Mouse (Mus musculus): ENCODE results near the gene Cbr2. TPM values are rescaled to one million over a fixed set of nuclear protein-coding genes. Genes with fewer than 3 reads are reported as not detected.

Gene Cbr2
- polyA plus RNA-seq, 1 experiment from 2014 or later: 2.6 TPM

- WGBS: 70% methylated on average over 11 of the region's 11 CpGs
Observed at GRCm38 (mm10) chr11:120728530-120729240, 3.2 kb downstream of the Cbr2 start.

GRCm38 (mm10) chr11:120727564-120727963 lies 4.3 kb downstream of the Cbr2 start:
- DNase-seq (ENCODE audit: low spot score): no peak
- H3K27me3 ChIP-seq (replicated peaks; ENCODE audit: low read depth, poor library complexity, severe bottlenecking): peaks cover 72% of the 10 kb centered on the region
- H3K4me1 ChIP-seq: peaks cover 31% of the 10 kb centered on the region
- no peaks in the 10 kb centered on the region; the same call in 1 of the 2 replicates for H3K36me3 ChIP-seq (replicated peaks)
- WGBS: 61% methylated on average over 12 of the region's 12 CpGs
- no peaks in the 10 kb centered on the region for H3K9me3 ChIP-seq
- H3K27ac ChIP-seq (replicated peaks): no peak overlapping the region
- peak overlapping the region; percentile 77 for H3K4me3 ChIP-seq

More at GRCm38 (mm10) chr11:120728530-120729240, 3.2 kb downstream of the Cbr2 start:
- Histone ChIP-seq H3K27me3 (replicated peaks; ENCODE audit: low read depth, poor library complexity, severe bottlenecking) (peaks cover 61% of the 10 kb centered on the region), H3K36me3 (replicated peaks) (no peaks in the 10 kb centered on the region), H3K4me3 (peak overlapping the region; percentile 41), H3K27ac (replicated peaks) (peak overlapping the region; percentile 71; the same call in 1 of the 2 replicates), H3K9me3 (no peaks in the 10 kb centered on the region), H3K4me1 (peaks cover 28% of the 10 kb centered on the region)
- DNase-seq (ENCODE audit: low spot score): no peak

GRCm38 (mm10) chr11:120727169-120727527 lies 4.8 kb downstream of the Cbr2 start, which contains the start of gene Dcxr:
Gene Dcxr, minus strand, starts transcription at chr11:120727281.
- Histone ChIP-seq H3K27ac (replicated peaks) (peak within 1 kb of the TSS; percentile 71; the same call in 1 of the 2 replicates), H3K27me3 (replicated peaks; ENCODE audit: low read depth, poor library complexity, severe bottlenecking) (peaks cover 77% of the 10 kb centered on the region), H3K4me3 (peak within 1 kb of the TSS; percentile 77), H3K9me3 (no peaks in the 10 kb centered on the region), H3K36me3 (replicated peaks) (no peaks in the 10 kb centered on the region; the same call in 1 of the 2 replicates), H3K4me1 (peaks cover 35% of the 10 kb centered on the region)
- DNase-seq (ENCODE audit: low spot score): peak; percentile 90
- WGBS: under 1% methylated on average over 14 of the region's 14 CpGs

- peaks cover 76% of the 10 kb centered on the region for H3K27me3 ChIP-seq (replicated peaks; ENCODE audit: low read depth, poor library complexity, severe bottlenecking)
- 18% methylated on average over 36 of the region's 36 CpGs for WGBS
Observed at GRCm38 (mm10) chr11:120726243-120727168, 5.4 kb downstream of the Cbr2 start.

GRCm38 (mm10) chr11:120723509-120723908 lies 8.4 kb downstream of the Cbr2 start:
- no peak overlapping the region for H3K27ac ChIP-seq (replicated peaks)
- H3K9me3 ChIP-seq: no peaks in the 10 kb centered on the region
- peaks cover 60% of the 10 kb centered on the region for H3K27me3 ChIP-seq (replicated peaks; ENCODE audit: low read depth, poor library complexity, severe bottlenecking)
- WGBS: 86% methylated on average over 7 of the region's 7 CpGs
- H3K4me1 ChIP-seq: peaks cover 39% of the 10 kb centered on the region
- H3K4me3 ChIP-seq: no peak overlapping the region
- DNase-seq (ENCODE audit: low spot score): no peak
- peaks cover 16% of the 10 kb centered on the region for H3K36me3 ChIP-seq (replicated peaks)

More at GRCm38 (mm10) chr11:120726243-120727168, 5.4 kb downstream of the Cbr2 start:
- Histone ChIP-seq H3K27ac (replicated peaks) (peak overlapping the region; percentile 71; the same call in 1 of the 2 replicates), H3K9me3 (no peaks in the 10 kb centered on the region), H3K4me1 (peaks cover 38% of the 10 kb centered on the region), H3K4me3 (peak overlapping the region; percentile 77), H3K36me3 (replicated peaks) (no peaks in the 10 kb centered on the region; the same call in 1 of the 2 replicates)
- DNase-seq (ENCODE audit: low spot score): no peak

GRCm38 (mm10) chr11:120722761-120723382 lies 9.0 kb downstream of the Cbr2 start:
- Histone ChIP-seq H3K36me3 (replicated peaks) (peaks cover 23% of the 10 kb centered on the region), H3K27ac (replicated peaks) (no peak overlapping the region), H3K4me3 (peak overlapping the region; percentile 72; the same call in 1 of the 2 replicates), H3K9me3 (no peaks in the 10 kb centered on the region), H3K27me3 (replicated peaks; ENCODE audit: low read depth, poor library complexity, severe bottlenecking) (peaks cover 54% of the 10 kb centered on the region), H3K4me1 (peaks cover 39% of the 10 kb centered on the region)
- 90% methylated on average over 11 of the region's 11 CpGs for WGBS
- no peak for DNase-seq (ENCODE audit: low spot score)

GRCm38 (mm10) chr11:120722067-120722630 lies 9.8 kb downstream of the Cbr2 start:
- WGBS: 20% methylated on average over 21 of the region's 21 CpGs
- Histone ChIP-seq H3K4me3 (peak overlapping the region; percentile 72), H3K27ac (replicated peaks) (peak overlapping the region; percentile 75), H3K4me1 (peaks cover 35% of the 10 kb centered on the region), H3K36me3 (replicated peaks) (peaks cover 30% of the 10 kb centered on the region), H3K27me3 (replicated peaks; ENCODE audit: low read depth, poor library complexity, severe bottlenecking) (peaks cover 53% of the 10 kb centered on the region), H3K9me3 (no peaks in the 10 kb centered on the region)
- DNase-seq (ENCODE audit: low spot score): no peak

- peak within 1 kb of the TSS; percentile 72 for H3K4me3 ChIP-seq
- peaks cover 37% of the 10 kb centered on the region for H3K36me3 ChIP-seq (replicated peaks)
- WGBS: under 1% methylated on average over 90 of the region's 90 CpGs
- peak within 1 kb of the TSS; percentile 75 for H3K27ac ChIP-seq (replicated peaks)
- H3K9me3 ChIP-seq: no peaks in the 10 kb centered on the region
- peaks cover 29% of the 10 kb centered on the region for H3K4me1 ChIP-seq
- DNase-seq (ENCODE audit: low spot score): peak; percentile 87
- peaks cover 51% of the 10 kb centered on the region for H3K27me3 ChIP-seq (replicated peaks; ENCODE audit: low read depth, poor library complexity, severe bottlenecking)
Observed at GRCm38 (mm10) chr11:120721124-120722066, 10.5 kb downstream of the Cbr2 start, which contains the start of gene Rac3. Gene Rac3, plus strand, starts transcription at chr11:120721470.

GRCm38 (mm10) chr11:120720450-120720849 lies 11.5 kb downstream of the Cbr2 start:
- H3K4me1 ChIP-seq: peaks cover 27% of the 10 kb centered on the region
- no peaks in the 10 kb centered on the region for H3K9me3 ChIP-seq
- H3K27me3 ChIP-seq (replicated peaks; ENCODE audit: low read depth, poor library complexity, severe bottlenecking): peaks cover 41% of the 10 kb centered on the region
- WGBS: 12% methylated on average over 17 of the region's 17 CpGs
- peak overlapping the region; percentile 72 for H3K4me3 ChIP-seq
- H3K27ac ChIP-seq (replicated peaks): peak overlapping the region; percentile 75; the same call in 1 of the 2 replicates
- DNase-seq (ENCODE audit: low spot score): peak; percentile 92
- H3K36me3 ChIP-seq (replicated peaks): peaks cover 46% of the 10 kb centered on the region

GRCm38 (mm10) chr11:120719841-120720376 lies 12.0 kb downstream of the Cbr2 start:
- H3K27me3 ChIP-seq (replicated peaks; ENCODE audit: low read depth, poor library complexity, severe bottlenecking): peaks cover 37% of the 10 kb centered on the region
- H3K9me3 ChIP-seq: no peaks in the 10 kb centered on the region
- peaks cover 51% of the 10 kb centered on the region for H3K36me3 ChIP-seq (replicated peaks)
- DNase-seq (ENCODE audit: low spot score): no peak
- H3K27ac ChIP-seq (replicated peaks): no peak overlapping the region
- 90% methylated on average over 13 of the region's 13 CpGs for WGBS
- H3K4me3 ChIP-seq: no peak overlapping the region
- H3K4me1 ChIP-seq: peaks cover 32% of the 10 kb centered on the region

GRCm38 (mm10) chr11:120719242-120719641 lies 12.7 kb downstream of the Cbr2 start:
- DNase-seq (ENCODE audit: low spot score): no peak
- peaks cover 51% of the 10 kb centered on the region for H3K36me3 ChIP-seq (replicated peaks)
- WGBS: 95% methylated on average over 9 of the region's 9 CpGs
- peaks cover 39% of the 10 kb centered on the region for H3K4me1 ChIP-seq
- no peak overlapping the region for H3K27ac ChIP-seq (replicated peaks)
- H3K27me3 ChIP-seq (replicated peaks; ENCODE audit: low read depth, poor library complexity, severe bottlenecking): peaks cover 36% of the 10 kb centered on the region
- no peaks in the 10 kb centered on the region for H3K9me3 ChIP-seq
- H3K4me3 ChIP-seq: 0 out of 2 replicates have a peak overlapping the region, but pooled peaks have one; percentile 3

Data from embryonic facial prominence, embryonic 10.5 days (tissue).